Mouse (Mus musculus) c-Kit-positive CD71-positive TER-119-negative erythroid progenitor cells, embryonic 14.5 days (primary cell): ENCODE data around the gene Fam49a.
"Not testable (repeated sequence)": the region's sequence is repeated elsewhere in the genome, so short reads cannot be mapped to it uniquely, and the experiment has no call there.

ENCODE experiments used
- DNase-seq: peaks from one replicate; pipeline ENCODE4 v3.0.0-alpha.2; 2013; ENCODE audit warnings: low read depth

Fam49a gene

DNA sequence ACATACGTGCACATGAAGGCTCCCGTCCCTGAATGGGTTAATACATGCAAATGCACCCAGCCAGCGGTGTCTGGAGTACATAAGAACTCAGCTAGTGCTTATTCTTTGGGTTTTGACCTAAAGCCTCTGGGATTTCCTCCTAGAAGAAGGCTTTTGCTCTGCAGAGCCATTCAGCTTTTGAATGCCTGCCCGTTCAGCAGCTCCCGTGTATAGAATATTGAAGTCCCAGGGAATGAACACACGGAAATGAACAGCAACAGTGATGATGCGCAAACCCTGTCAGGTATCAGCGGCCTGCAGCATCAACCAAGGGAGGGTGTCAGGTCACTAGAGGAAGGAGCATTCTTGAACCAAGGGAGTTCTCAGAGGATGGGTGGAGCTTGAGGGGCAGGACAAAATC is 52.4 kb downstream of the Fam49a start:
- DNase-seq: no peak

GRCm38 (mm10) chr12:12315011-12315410 is 53.1 kb downstream of the Fam49a start:
- no peak for DNase-seq

GRCm38 (mm10) chr12:12316956-12317355 is 55.0 kb downstream of the Fam49a start:
- no peak for DNase-seq

DNA sequence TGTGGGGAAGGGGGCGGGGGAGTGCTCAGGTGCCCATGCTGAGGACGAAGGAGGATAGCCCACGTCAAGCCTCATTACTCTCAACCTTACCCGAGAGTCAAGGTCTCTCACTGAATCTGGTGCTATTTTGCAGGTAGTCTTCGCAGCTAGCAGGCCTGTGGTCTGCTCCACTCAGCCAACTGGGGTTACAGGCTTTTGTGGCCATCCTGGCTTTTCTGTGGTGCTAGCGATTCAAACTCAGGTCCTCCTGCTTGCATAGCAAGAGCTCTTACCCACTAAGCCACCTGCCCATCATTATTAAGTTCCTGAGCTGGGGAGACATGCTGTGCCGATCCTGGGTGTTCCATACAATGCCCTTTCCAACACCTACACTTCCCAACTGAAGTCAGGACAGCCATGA is 55.7 kb downstream of the Fam49a start:
- no peak for DNase-seq

DNA sequence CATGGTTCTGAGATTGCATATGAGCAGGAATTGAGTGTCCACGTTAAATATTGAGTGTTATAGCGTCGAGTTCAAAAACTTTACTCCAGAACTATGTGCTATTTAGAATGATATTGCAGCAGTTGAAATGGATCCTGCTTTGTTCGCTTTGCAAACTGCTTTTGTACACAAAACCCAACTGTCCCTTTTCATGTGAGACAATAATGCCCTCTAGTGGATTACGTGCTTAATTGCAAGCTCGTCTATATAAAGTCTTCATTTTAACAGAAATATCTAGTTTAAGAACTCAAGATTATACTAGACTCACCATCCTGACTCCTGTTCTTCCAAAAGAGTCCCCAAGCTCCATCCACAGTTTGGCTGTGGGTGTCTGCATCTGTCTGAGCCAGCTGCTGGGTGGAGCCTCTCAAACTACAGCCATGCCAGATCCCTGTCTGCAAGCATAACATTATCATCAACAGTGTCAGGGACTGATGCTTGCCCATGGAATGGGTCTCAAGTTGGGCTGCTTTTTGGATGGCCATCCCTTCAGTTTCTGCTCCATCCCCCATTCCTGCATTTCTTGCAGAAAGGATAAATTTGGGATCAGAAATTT is 56.3 kb downstream of the Fam49a start:
- DNase-seq: peak; percentile 11

DNA sequence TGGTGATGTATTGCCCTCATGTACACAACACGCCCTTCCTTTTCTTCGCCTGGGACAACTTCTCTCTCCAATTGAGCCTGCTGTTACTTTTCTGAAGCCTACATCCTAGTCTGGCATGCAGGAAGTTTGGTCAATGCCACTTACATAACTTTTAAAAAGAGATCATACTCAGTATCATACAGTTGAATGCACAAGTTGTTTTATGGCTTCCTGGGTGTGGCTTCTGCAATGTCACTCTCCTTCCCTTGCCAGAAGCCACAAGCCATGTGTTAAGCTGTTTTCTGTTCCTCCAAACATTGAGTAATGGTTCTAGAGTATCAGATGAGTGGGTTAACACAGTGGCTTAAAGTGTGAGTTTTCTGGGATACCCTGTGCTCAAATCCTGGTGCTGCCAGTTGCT is 58.8 kb downstream of the Fam49a start:
- no peak for DNase-seq

- DNase-seq: no peak
Measured at GRCm38 (mm10) chr12:12321111-12321510, 59.2 kb downstream of the Fam49a start.

GRCm38 (mm10) chr12:12323084-12323483 is 61.1 kb downstream of the Fam49a start:
- DNase-seq: no peak

DNA sequence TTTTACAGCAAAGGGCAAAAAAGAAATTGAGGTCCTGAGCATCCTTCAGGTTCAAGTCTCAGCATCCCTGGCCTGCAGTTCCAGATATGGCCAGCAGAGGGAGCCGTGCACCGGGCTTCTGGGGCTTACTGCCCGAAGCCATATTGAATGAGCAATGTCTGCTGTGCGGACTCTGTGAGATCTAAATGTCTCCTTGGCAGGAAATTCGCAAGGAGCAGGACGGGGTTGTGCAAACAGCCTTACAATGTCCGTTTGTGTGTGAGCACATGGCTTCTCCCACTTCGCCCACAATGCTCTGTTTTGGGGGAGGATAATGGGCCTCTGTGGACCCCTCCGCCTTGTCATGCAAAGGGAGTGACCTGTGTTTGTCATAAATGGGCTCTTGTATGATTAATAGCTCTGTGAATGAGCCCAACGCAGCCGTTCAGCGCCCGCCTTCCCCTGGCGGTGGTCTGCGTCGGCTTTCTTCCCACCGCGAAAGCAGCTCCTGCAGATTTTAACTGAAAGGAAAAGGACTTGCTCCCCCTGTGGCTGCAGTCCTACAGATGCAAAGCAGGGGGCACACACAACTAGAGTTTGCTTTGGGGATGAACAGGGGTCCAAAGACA is 61.8 kb downstream of the Fam49a start:
- DNase-seq: peak; percentile 37

DNA sequence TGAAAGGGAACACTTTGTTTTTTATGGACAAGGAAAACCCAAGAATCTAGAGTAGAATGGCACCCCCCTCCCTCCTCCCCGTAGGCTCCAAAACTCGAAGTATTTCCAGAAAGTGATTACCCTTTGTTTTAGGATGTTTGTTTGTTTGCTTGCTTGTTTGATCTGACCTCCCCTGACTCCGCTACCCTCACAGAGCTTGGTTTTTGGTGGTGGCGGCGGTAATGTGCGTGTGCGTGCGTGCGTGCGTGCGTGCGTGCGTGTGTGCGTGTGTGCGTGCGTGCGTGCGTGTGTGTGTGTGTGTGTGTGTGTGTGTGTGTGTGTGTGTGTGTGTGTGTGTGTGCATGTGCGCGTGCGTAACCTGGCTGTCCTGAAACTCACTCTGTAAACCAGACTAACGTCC is 62.3 kb downstream of the Fam49a start:
- not testable (repeated sequence) for DNase-seq

- DNase-seq: no peak
Measured at GRCm38 (mm10) chr12:12333526-12334310, 71.8 kb downstream of the Fam49a start.

GRCm38 (mm10) chr12:12334486-12334885 is 72.5 kb downstream of the Fam49a start:
- no peak for DNase-seq

GRCm38 (mm10) chr12:12335566-12335965 is 73.6 kb downstream of the Fam49a start:
- DNase-seq: no peak

DNA sequence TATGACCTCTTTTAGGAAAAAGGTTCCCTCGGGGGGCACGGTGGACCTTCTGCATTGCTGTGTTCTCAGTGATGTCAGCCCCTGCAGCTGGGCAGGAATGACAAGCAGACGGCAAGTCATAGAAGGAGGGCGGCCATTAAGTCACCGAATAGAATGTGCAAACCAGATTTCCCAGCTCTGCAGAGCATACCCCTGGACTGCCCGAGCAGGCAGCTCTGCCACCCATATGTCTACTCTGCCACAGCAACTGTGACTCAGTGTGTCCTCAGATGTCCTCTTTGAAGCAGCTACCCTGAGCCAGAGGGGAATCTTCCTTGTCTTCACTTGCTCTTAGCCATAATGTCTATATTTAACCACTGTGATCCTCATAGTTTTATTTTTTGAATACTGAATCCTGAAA is 75.4 kb downstream of the Fam49a start:
- DNase-seq: no peak

DNA sequence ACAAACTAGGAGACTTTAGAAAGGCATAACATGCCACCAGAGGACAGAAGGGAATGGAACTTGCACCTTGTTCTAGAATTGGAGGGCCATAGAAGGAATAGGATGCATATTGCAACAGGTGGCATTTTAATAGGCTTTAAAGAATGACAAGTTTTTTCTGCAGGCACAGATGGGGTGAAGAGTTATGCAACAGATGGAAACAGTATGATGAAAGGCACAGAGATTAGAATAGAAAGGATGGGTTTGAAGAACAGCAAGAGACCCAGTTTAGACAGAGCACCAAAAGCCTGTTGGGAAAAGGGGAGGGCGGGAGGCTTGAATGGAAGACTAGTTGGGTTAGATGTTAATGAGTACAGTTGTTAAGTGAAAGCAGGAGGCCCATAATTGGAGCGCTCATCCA is 81.4 kb downstream of the Fam49a start:
- DNase-seq: no peak

- no peak for DNase-seq
Measured at GRCm38 (mm10) chr12:12348625-12349024, 86.7 kb downstream of the Fam49a start.

GRCm38 (mm10) chr12:12349645-12350288 is 87.8 kb downstream of the Fam49a start:
- DNase-seq: no peak

DNA sequence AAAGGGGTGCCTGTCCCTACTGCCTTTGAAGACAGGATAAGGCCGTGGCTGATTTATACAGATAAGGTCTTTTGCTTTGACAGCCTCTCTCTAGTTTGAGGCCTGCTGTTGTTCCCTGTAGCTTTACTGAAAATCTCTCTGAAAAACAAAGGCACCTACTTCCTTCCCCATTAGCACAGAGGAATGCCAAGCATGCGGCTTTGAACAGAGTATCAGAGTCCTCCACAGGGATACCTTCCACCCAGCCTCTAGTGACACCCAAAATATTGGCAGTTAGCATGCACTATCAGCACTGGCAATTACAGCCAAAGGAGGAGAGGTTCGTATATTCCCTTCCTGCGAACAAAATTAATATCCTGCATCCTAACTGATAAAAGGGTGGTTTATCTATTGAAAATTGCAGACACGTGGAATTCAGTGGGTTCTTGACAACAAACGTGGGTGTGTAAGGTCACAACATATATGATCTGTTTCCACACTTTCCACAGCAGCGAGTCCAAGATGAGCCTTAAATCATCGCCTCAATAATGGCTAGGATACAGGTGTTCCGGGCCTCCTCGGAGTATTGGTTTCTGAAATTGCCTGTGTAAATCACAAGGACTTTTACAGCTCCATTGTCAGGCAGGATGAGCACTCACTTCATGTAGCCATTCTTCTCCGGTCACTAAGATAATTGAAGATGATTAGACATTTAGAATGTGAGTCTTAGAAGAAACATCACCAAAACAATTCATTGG is 90.0 kb downstream of the Fam49a start:
- no peak for DNase-seq

DNA sequence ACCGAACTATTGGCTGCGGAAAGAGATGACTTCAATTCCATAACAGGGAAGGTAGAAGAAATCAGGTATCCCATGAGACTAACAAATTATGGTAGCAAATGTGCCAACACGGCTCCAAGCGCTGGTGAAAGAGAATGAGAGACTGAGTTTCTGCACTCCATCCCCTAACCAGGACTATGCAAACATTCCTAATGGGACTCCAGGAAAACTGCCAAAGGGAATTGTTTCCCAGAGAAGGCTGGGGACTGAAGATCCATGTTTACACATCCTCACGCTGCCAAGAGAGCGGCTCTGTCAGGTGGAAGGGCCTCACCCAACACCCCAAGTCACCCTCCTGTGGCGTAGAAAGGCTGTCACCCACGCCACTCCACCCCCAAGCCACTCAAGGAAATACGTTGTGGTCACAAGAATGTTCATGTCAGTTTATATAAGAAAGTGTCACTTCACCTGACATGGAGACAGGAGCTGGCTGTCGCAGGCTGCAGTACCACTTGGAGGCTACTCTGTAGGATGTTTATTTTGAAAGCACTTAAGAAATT is 92.2 kb downstream of the Fam49a start:
- no peak for DNase-seq

DNA sequence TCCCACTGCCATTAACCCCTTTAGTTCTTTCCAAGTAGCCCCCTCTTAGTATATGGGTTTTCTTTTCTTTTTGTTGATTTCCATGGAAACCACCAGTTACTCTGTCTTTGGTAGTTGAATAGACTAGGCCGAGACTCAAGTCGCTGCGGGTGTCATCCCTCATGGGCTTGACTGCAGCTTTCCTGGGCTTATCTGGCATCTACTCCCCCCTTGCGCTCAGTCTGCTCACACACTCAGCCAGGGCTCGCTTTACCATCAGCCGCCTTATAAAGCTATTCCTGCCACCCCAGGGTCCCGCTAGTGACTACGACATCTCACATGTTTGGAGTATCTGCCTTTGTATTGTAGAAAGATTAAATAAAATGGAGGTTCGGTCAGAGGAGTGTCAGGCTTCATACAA is 94.1 kb downstream of the Fam49a start:
- DNase-seq: no peak

DNA sequence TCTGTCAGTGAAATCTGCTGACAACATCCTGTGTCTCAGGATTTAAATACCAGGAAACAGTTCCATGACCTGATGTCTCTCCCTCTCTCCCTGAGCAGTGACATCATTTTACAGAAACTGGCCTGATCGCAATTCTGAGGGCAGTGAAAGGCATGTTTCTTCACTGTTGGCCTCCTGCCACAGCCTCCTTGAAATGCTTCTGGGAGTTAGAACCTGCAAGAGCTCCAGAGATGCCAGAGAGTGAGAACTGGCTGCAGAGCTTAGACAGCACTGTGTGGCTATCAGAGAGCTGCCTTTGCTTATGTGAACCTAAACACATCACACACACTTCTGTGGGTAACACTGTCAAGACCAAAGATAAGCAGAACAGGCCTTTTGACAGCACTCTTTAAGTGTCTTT is 94.5 kb downstream of the Fam49a start:
- DNase-seq: no peak

DNA sequence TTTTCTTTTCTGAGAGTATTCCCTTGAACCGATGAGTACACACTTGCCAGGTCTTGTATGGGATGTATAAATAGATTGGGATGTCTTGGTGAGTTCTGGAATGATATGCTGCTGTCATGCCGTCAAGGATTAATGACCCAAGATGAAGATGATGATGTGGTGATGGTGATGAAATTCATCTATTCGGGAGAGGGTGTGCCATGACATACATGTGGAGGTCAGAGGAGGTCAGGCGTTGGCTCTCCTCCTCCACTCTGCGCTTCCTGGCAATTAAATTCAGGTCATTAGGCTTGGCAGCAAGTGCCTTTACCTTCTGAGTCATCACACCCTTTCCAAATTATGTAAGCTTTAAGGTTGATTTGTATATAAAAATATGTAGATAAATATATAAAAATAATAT is 95.0 kb downstream of the Fam49a start:
- DNase-seq: no peak
